ENCODE assay signal across 13 mouse cellular contexts in the genomic region with DNA sequence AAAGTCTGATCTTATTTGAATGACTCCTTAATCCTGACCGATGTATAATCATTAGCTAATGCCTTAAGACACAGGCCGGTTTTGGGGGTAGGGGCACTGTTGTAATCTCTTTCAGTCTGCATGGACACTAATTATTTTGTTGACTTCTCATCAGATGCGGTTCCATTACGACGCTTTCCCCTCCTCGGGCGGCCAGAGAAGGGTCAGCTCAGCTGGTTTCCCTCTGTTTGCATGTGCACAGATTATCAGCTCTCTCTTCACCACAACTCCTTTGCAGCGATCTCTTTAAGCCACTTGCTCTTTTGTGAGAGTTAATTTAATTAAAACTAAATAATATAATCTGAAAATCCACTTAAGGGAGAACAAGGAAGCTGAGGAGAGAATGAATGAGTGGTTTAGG. TPM values are rescaled to one million over a fixed set of nuclear protein-coding genes. Genes with fewer than 3 reads are reported as not detected.
DNase-seq lines count a peak whose midpoint lies in the region; ATAC-seq and TF ChIP-seq lines count a peak whose summit lies in the region.
"Had no signal": no experiment of that assay in that cellular context is flagged by ENCODE, and none has a peak within 500 bp of the region (broad histone marks: within the 10 kb centered on the region; RNA-seq: fewer than 3 reads in every experiment).

No protein-coding gene starts in this region.

- no peak overlapping the region for H3K4me2 ChIP-seq in limb, embryonic 12.5 days
- H3K4me2 ChIP-seq in forebrain, postnatal 0 days (ENCODE audit: low read depth), result no peak overlapping the region
- H3K4me2 ChIP-seq in midbrain, embryonic 12.5 days (replicated peaks), result peak overlapping the region; percentile 52

- H3K4me3 ChIP-seq in limb, embryonic 12.5 days (replicated peaks), result no peak overlapping the region
- no peak overlapping the region for H3K4me3 ChIP-seq in limb, embryonic 10.5 days
- H3K4me3 ChIP-seq in forebrain, postnatal 0 days (ENCODE audit: low read depth, low read length), result no peak overlapping the region
- no peak overlapping the region; the same call in 1 of the 2 replicates for H3K4me3 ChIP-seq in midbrain, embryonic 12.5 days
- H3K4me3 ChIP-seq: heart, adult 2 months had no signal

- H3K27ac ChIP-seq in limb, embryonic 12.5 days, result 0 out of 2 replicates have a peak overlapping the region, but pooled peaks have one; percentile 51
- H3K27ac ChIP-seq in limb, embryonic 10.5 days, result no peak overlapping the region
- peak overlapping the region; percentile 78; the same call in 1 of the 2 replicates for H3K27ac ChIP-seq in forebrain, postnatal 0 days (ENCODE audit: low read depth, low read length)
- peak overlapping the region; percentile 96 for H3K27ac ChIP-seq in midbrain, embryonic 12.5 days (replicated peaks)
- H3K27ac ChIP-seq: heart, adult 2 months had no signal

- H3K9ac ChIP-seq in limb, embryonic 12.5 days (replicated peaks), result no peak overlapping the region
- H3K9ac ChIP-seq in forebrain, postnatal 0 days, result no peak overlapping the region
- H3K9ac ChIP-seq in midbrain, embryonic 12.5 days (replicated peaks), result peak overlapping the region; percentile 32; the same call in 1 of the 2 replicates

- H3K27me3 ChIP-seq in limb, embryonic 12.5 days, result no peaks in the 10 kb centered on the region
- no peaks in the 10 kb centered on the region for H3K27me3 ChIP-seq in limb, embryonic 10.5 days (ENCODE audit: low read depth, poor library complexity, severe bottlenecking)
- no peaks in the 10 kb centered on the region for H3K27me3 ChIP-seq in forebrain, postnatal 0 days (ENCODE audit: insufficient read depth, low read length)
- H3K27me3 ChIP-seq in midbrain, embryonic 12.5 days, result no peaks in the 10 kb centered on the region

- H3K9me3 ChIP-seq in limb, embryonic 12.5 days, result no peaks in the 10 kb centered on the region
- H3K9me3 ChIP-seq in limb, embryonic 10.5 days (replicated peaks), result no peaks in the 10 kb centered on the region
- no peaks in the 10 kb centered on the region for H3K9me3 ChIP-seq in forebrain, postnatal 0 days (ENCODE audit: low read length)
- no peaks in the 10 kb centered on the region for H3K9me3 ChIP-seq in midbrain, embryonic 12.5 days

- no peak for DNase-seq in limb, embryonic 10.5 days (ENCODE audit: low spot score)
- DNase-seq in forebrain, postnatal 0 days, result no peak
- DNase-seq in retina, postnatal 1 day, result peak; percentile 78
- no peak for DNase-seq in cerebellum, adult 18-20 months
- no peak for DNase-seq in heart, adult 18-20 months
- DNase-seq in left cerebral cortex, adult 11 months (ENCODE audit: low spot score), result no peak
- DNase-seq: cerebellum, adult 8-10 months; heart, adult 2 months; heart, postnatal 36 days; lung, postnatal 4 days; thymus, postnatal 14 days had no signal

- no peak for TF ChIP-seq CTCF in forebrain, postnatal 0 days (IDR thresholded peaks at IDR 0.05; ENCODE audit: low read depth)

- peaks cover 82% of the 10 kb centered on the region for H3K4me1 ChIP-seq in limb, embryonic 12.5 days (replicated peaks)
- H3K4me1 ChIP-seq in limb, embryonic 10.5 days, result peaks cover 63% of the 10 kb centered on the region
- peaks cover 30% of the 10 kb centered on the region for H3K4me1 ChIP-seq in forebrain, postnatal 0 days (ENCODE audit: insufficient read depth)
- peaks cover 77% of the 10 kb centered on the region for H3K4me1 ChIP-seq in midbrain, embryonic 12.5 days

- peaks cover 21% of the 10 kb centered on the region for H3K36me3 ChIP-seq in limb, embryonic 12.5 days
- peaks cover 32% of the 10 kb centered on the region for H3K36me3 ChIP-seq in limb, embryonic 10.5 days
- no peaks in the 10 kb centered on the region for H3K36me3 ChIP-seq in forebrain, postnatal 0 days (ENCODE audit: insufficient read depth)
- H3K36me3 ChIP-seq in midbrain, embryonic 12.5 days, result peaks cover 13% of the 10 kb centered on the region

- WGBS in limb, embryonic 12.5 days, result 69% methylated on average over 8 of the region's 8 CpGs
- 68% methylated on average over 8 of the region's 8 CpGs for WGBS in limb, embryonic 10.5 days
- WGBS in forebrain, postnatal 0 days, result 11% methylated on average over 8 of the region's 8 CpGs
- WGBS in midbrain, embryonic 12.5 days, result 6% methylated on average over 8 of the region's 8 CpGs

- ATAC-seq in limb, embryonic 12.5 days (ENCODE audit: insufficient number of reproducible peaks, insufficient read depth, low FRiP score, low TSS enrichment, low read depth), result no peak
- no peak for ATAC-seq in forebrain, postnatal 0 days
- peak; percentile 0; the same call in 1 of the 2 replicates for ATAC-seq in midbrain, embryonic 12.5 days (ENCODE audit: low FRiP score, low read depth)

RNA-seq across cellular contexts. Expression of gene Boc, which starts 29.0 kb away (rescaled TPM):
- 43.1 and 50.8 TPM in 2 replicates for polyA plus RNA-seq in limb, embryonic 12.5 days (2016; fragmentation: Nextera tagmentation; extraction: Ambion mirVana)
- polyA plus RNA-seq in limb, embryonic 10.5 days (2016; fragmentation: Nextera tagmentation; extraction: Ambion mirVana), result 20.0 and 38.3 TPM in 2 replicates
- total RNA-seq in forebrain, postnatal 0 days (2014; rRNA removed), result 12.3 TPM in 2 replicates
- polyA plus RNA-seq in forebrain, postnatal 0 days (2015; fragmentation: Nextera tagmentation; extraction: Ambion mirVana), result 2.8 and 3.5 TPM in 2 replicates
- 52.4 and 67.7 TPM in 2 replicates for polyA plus RNA-seq in midbrain, embryonic 12.5 days (2016; fragmentation: Nextera tagmentation; extraction: Ambion mirVana)
- 1 to 10 TPM; 3.5 to 4.8 TPM for total RNA-seq in heart, adult 18-20 months (2021)
